Mouse (Mus musculus) E14TG2a.4 (cell line): Measurements from ENCODE around the gene Trabd2b.

Experiments used
- CTCF ChIP-seq: conservative IDR thresholded peaks from 2 replicates; pipeline ENCODE4 v1.5.1; 2014; ENCODE audit warnings: low read length
- NANOG ChIP-seq: IDR thresholded peaks from 2 replicates; pipeline ENCODE4 v1.6.1; 2014; ENCODE audit warnings: borderline replicate concordance, low read length, mixed read lengths
- POU5F1 ChIP-seq: IDR thresholded peaks from 2 replicates; pipeline ENCODE4 v1.6.1; 2014; ENCODE audit warnings: low read length, borderline replicate concordance

DNA sequence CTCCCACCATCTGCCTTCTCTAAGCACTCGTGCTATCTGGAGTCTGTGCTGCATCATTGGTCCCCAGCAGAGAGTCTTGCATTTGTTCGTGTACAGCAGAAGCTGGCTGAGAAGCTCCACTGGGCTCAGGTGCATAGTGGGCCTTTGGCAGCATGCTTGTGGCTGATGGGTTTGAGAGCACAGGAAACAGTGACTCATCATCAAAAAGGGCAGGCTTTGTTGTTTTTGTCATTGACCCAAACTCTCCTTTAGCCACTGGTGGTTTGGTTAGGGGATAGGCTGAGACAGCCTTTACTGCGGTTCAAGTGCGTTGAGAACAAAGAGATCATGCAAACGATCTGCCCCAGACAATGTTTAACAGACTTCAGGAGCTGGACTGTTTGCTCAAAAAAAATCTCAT is 19.3 kb downstream of the Trabd2b start:
- TF ChIP-seq CTCF (no peak), POU5F1 (no peak), NANOG (no peak; the same call in 1 of the 2 replicates)
